Mouse (Mus musculus) CD4-positive, CD25-positive, alpha-beta regulatory T cell, adult 2 months (primary cell): ENCODE data around the gene Zfp451.
A peak's percentile ranks its signal among the peaks of the same experiment; 100 is the strongest.

Experiments
- DNase-seq: peaks from one replicate; pipeline ENCODE4 v3.0.0-alpha.2; 2012; ENCODE audit warnings: low read depth, low spot score

Zfp451 gene

DNA sequence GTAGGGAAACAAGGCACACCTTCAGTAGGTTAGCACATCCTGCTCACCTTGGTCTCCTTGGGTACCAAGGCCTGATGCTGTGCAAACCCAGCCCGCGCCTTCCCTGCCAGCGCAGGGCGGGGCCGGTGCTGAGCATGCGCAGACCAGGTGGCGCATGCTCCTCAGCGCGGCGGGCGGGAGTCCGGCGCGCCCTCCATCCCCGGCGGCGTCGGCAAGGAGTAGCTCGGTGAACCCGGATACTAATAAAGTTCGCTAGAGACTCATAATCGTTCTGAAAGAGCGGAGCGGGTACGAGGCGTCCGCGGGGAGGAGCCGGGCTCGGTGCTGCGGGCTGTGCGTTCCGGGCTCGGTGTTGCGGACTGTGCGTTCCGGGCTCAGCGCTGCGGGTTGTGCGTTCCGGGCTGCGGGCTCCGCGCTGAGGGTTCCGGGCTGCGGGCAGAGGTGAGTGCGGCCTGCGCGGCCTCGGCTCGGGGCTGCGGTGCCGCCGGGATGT, 94.6 kb downstream of the Zfp451 start, which contains the start of gene Rab23:
TSS of gene Rab23 (plus strand) at position 155 of the 493 bp plus-strand sequence.
- peak; percentile 93 for DNase-seq

DNA sequence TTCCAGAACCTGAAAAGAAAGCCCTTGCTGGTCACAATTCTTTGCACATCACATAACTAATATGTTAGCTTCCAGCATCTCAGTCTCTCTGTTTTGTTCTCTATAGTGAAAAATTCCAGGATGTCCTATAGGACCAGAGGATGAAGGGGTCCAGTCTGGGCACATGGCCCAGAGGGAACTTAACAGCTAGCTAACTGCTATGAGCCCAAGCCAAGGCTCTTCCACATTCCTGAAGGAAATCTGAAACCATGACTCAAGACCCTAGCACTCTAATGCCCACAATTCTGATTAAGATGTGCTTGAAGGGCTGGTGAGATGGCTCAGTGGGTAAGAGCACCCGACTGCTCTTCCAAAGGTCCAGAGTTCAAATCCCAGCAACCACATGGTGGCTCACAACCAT, 96.8 kb downstream of the Zfp451 start:
- no peak for DNase-seq

DNA sequence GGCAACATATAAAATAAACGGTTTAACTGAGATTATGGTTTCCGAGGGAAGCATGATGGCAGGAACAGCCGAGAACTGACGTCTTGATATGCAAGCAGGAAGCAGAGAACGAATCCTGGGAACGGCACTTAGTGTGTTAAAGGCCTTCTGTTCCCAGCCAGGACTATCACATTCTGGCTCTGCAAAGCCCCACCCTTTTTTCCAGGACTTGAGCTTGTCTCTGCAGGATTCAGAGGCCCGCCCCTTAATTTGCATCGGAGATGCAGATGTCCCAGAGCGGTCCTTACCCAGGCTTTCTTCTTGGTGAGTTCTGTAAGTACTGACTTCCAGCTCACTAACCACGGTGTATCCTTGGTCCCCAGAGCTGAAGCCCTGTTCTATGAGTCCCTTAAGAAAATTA, 99.6 kb downstream of the Zfp451 start:
- DNase-seq, result no peak

DNA sequence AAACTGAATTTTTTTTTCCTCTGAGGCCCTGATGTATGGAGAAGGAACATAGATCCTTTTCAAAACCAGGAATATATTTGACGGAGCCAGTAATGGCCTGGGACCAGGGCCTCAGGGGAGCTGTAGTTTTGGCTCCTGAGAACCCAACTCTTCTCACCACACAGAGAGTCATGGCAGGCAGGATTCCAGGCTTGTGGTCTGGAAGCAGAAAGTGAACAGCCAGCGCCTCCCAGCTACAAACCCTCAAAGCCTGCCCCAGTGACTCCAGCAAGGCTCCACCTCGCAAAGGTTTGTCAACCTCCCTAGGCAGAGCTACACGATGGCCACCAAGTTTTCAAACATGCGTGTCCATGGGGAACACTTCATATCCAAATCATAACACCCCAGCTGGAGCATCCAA, 102.4 kb downstream of the Zfp451 start:
- no peak for DNase-seq
